Mouse (Mus musculus): ENCODE data around the gene Gm2888.
"Not testable (repeated sequence)": the region's sequence is repeated elsewhere in the genome, so short reads cannot be mapped to it uniquely, and the experiment has no call there.

Gene Gm2888

DNA sequence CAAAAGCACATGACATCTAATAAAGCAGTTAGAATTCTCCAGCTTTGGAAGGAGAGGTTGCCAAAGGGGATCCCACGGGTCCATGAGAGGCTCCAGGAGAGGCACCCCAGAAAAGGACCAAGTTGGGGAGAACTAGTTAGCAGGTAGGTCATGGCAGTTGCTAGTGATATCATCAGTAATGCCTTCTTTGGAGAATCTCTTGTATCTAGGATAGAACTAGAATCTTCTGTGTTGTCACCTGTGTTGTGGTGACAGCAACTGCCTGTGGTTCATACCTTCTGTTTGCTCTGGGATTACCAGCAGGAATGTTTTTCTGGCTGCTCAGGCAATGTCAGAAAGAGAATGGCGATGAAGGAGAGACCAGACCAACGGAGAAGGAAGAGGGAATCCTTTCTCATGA lies at the start of gene Gm2888:
Gene Gm2888, plus strand, starts transcription at position 301 of the 400 bp plus-strand sequence.
- not testable (repeated sequence) for DNase-seq

- DNase-seq = peak; percentile 92
These were observed 19.1 kb downstream of the Gm2888 start, which contains the start of gene Gm2897 for GRCm38 (mm10) chr14:3048727-3049512. Gene Gm2897 (plus strand): TSS chr14:3049285.

- peak; percentile 91 for DNase-seq
These were observed 19.7 kb downstream of the Gm2888 start for GRCm38 (mm10) chr14:3049513-3049800.

GRCm38 (mm10) chr14:3050087-3050486 lies 20.3 kb downstream of the Gm2888 start:
- not testable (repeated sequence) for DNase-seq

Measured in heart, adult 11 months (tissue).